Mouse (Mus musculus): ENCODE measurements around the gene Nfam1.

- TF ChIP-seq RAD21 (IDR thresholded peaks at IDR 0.05; ENCODE audit: low read depth, low read length) (peak; percentile 96), POLR2A (IDR thresholded peaks at IDR 0.05; ENCODE audit: control insufficient read depth in 1 of 2, insufficient read depth in 1 of 2, low read depth in 1 of 2, low read length in 2 of 2, poor library complexity in 1 of 2) (no peak), ELF1 (IDR thresholded peaks at IDR 0.05; ENCODE audit: low read depth, low read length) (no peak), NRF1 (IDR thresholded peaks at IDR 0.05; ENCODE audit: insufficient read depth, low read depth, low read length, poor library complexity, severe bottlenecking) (no peak), ZC3H11A (IDR thresholded peaks at IDR 0.05; ENCODE audit: low read depth, low read length) (peak; percentile 93), MAFK (IDR thresholded peaks at IDR 0.05; ENCODE audit: borderline replicate concordance, low read depth, low read length) (no peak), EP300 (IDR thresholded peaks at IDR 0.05; ENCODE audit: low read depth in 1 of 2, low read length in 2 of 2) (no peak), GATA1 (IDR thresholded peaks at IDR 0.05; ENCODE audit: low read depth, low read length) (no peak), CTCF (IDR thresholded peaks at IDR 0.05 in 2 of 3, conservative IDR thresholded peaks at IDR 0.05 in 1 of 3; ENCODE audit: control insufficient read depth in 1 of 3, insufficient read depth in 1 of 3, low read depth in 2 of 3, low read length in 3 of 3, poor library complexity in 1 of 3, severe bottlenecking in 1 of 3) (peak; percentile 94 to 98 (median 97); a peak in 5 of 6 replicates), SMC3 (IDR thresholded peaks at IDR 0.05; ENCODE audit: low read depth, low read length) (peak; percentile 98)
Measured at GRCm38 (mm10) chr15:83037755-83038483, 4.8 kb upstream of the Nfam1 start.
